Mouse (Mus musculus) intestine, embryonic 16.5 days (tissue): ENCODE measurements around the gene Gm20605. TPM values are rescaled to one million over a fixed set of nuclear protein-coding genes. Genes with fewer than 3 reads are reported as not detected.
A peak's percentile ranks its signal among the peaks of the same experiment; 100 is the strongest.
"Not testable (repeated sequence)": the region's sequence is repeated elsewhere in the genome, so short reads cannot be mapped to it uniquely, and the experiment has no call there.

Experiments used
- ATAC-seq: fragments of 200-750 bp; cut with Nextera tagmentation; 2 replicates; pipeline ENCODE4 v1.8.0; 2017; ENCODE audit warnings: moderate TSS enrichment, moderate library complexity
- H3K27ac ChIP-seq: fragments of 300-500 bp; sonication (generic); 2 replicates; pipeline ENCODE4 v1.5.1; 2014; ENCODE audit warnings: mild to moderate bottlenecking, low read length
- H3K27me3 ChIP-seq: fragments of 300-500 bp; sonication (generic); replicated peaks from 2 replicates; pipeline ENCODE4 v1.6.1; 2014; ENCODE audit warnings: low read length, control low read depth, mixed read lengths; ENCODE audit not compliant: control insufficient read depth, insufficient read depth
- H3K36me3 ChIP-seq: fragments of 300-500 bp; sonication (generic); 2 replicates; pipeline ENCODE4 v1.6.1; 2014; ENCODE audit warnings: low read length, control low read depth; ENCODE audit not compliant: control insufficient read depth, insufficient read depth
- H3K4me1 ChIP-seq: fragments of 300-500 bp; sonication (generic); 2 replicates; pipeline ENCODE4 v1.6.1; 2014; ENCODE audit warnings: low read length, control low read depth, mixed read lengths; ENCODE audit not compliant: control insufficient read depth, insufficient read depth
- H3K4me2 ChIP-seq: fragments of 300-500 bp; sonication (generic); 2 replicates; pipeline ENCODE4 v1.6.1; 2014; ENCODE audit warnings: low read depth, low read length, control low read depth
- H3K4me3 ChIP-seq: fragments of 300-500 bp; sonication (generic); 2 replicates; pipeline ENCODE4 v1.5.1; 2014; ENCODE audit warnings: mild to moderate bottlenecking, low read length
- H3K9ac ChIP-seq: fragments of 300-500 bp; sonication (generic); 2 replicates; pipeline ENCODE4 v1.6.1; 2014; ENCODE audit warnings: low read depth, low read length
- H3K9me3 ChIP-seq: fragments of 300-500 bp; sonication (generic); 2 replicates; pipeline ENCODE4 v1.6.1; 2016; ENCODE audit warnings: low read length, control low read depth; ENCODE audit not compliant: control insufficient read depth
- WGBS: fragments of 180-500 bp; shearing (Covaris S2); extraction: QIAGEN DNeasy Blood & Tissue Kit; methylation state at CpG from one replicate; pipeline ENCODE4 v1.1.7; 2014; 5-methylcytosine and 5-hydroxymethylcytosine counted together
- polyA plus RNA-seq: library from polyadenylated mRNA; unstranded; fragments of >200 nt; fragmentation: Nextera tagmentation; extraction: Ambion mirVana; gene quantifications from 2 replicates; pipeline ENCODE4 v1.2.1, GENCODE M21; 2015

Gm20605 gene
- polyA plus RNA-seq, 1 experiment from 2014 or later = 10.8 TPM

DNA sequence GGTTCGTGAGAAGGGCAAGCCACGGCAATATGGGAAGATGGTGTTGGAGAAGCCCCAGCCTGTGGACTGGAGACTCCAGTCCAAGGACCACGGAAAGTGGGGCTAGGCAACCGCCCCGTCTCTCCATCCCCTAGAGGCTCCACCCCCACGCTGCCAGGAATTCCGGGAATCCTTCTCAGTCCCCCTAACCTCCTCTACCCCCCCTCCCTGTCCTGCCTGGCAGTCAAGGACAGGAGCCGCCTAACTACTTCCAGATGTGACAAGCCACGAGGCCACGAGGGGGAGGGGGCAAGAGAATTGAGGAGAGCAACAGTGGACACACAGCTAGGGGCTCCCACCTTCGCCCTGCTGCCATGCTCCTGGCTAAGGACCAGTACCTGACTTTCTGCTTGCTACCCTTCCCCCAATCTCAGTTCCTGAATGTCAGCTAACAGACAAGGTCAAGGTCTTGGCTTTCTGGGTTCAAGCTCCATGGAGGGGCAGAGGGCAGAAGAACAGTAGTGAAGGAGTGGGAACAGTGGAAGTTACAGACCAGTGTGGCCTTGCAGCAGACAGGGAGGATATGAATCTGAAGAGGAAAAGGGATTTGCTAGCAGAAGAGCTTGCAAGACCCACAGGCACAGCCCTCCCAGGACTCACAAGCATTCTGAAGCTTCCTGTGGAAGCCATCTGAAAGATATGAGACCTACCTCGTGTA lies 18.3 kb upstream of the Gm20605 start:
- Histone ChIP-seq H3K9ac (peak overlapping the region; percentile 65), H3K36me3 (no peaks in the 10 kb centered on the region), H3K4me2 (peak overlapping the region; percentile 42), H3K27me3 (no peaks in the 10 kb centered on the region), H3K4me1 (peaks cover 43% of the 10 kb centered on the region), H3K9me3 (no peaks in the 10 kb centered on the region), H3K4me3 (peak overlapping the region; percentile 32), H3K27ac (peak overlapping the region; percentile 91)
- WGBS = 14% methylated on average over 12 of the region's 12 CpGs
- peak; percentile 24 for ATAC-seq

DNA sequence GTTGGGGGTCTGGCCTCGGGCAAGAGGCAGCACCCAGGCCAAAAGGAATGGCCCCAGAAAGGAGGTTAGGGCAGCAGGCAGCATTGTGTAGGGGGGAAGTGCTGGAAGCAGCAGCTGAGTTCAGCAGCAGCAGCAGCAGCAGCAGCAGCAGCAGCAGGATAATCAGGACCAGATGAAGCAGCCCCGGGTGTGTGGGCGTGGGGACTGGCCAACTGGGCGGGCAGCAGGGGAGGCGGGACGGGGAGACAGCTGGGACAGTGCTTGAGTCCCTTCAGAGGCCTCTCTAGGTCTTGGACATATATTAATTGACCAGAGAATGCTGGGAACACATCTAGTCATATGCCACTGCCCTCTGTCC lies 17.8 kb upstream of the Gm20605 start:
- ATAC-seq = peak; percentile 43
- Histone ChIP-seq H3K4me1 (peaks cover 43% of the 10 kb centered on the region), H3K27ac (peak overlapping the region; percentile 91), H3K27me3 (no peaks in the 10 kb centered on the region), H3K9me3 (no peaks in the 10 kb centered on the region), H3K36me3 (no peaks in the 10 kb centered on the region), H3K9ac (peak overlapping the region; percentile 65), H3K4me3 (peak overlapping the region; percentile 32), H3K4me2 (peak overlapping the region; percentile 42)
- WGBS = 9% methylated on average over 6 of the region's 6 CpGs

DNA sequence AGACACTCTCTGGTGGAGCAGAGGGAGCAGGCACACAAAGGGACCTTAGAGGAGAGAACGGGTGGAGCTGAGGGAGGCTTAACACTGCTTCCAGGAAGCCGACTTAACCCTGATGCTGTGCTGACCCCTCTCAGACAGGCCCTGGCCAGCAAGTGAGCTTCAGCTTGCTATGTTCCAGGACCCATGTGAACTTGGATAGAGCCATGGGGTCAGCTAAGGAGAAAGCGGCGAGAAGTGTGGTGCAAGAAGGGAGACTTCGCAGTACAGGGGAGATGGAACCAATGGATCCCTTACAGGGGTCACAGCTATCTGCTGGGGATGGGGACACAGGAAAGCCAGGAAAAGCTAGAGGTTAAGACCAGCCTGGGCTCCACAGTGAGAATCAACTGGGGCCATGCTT lies 15.9 kb upstream of the Gm20605 start:
- Histone ChIP-seq H3K4me3 (no peak overlapping the region), H3K9me3 (no peaks in the 10 kb centered on the region), H3K27ac (peak overlapping the region; percentile 82), H3K36me3 (no peaks in the 10 kb centered on the region), H3K9ac (peak overlapping the region; percentile 27), H3K4me2 (peak overlapping the region; percentile 11; the same call in 1 of the 2 replicates), H3K27me3 (no peaks in the 10 kb centered on the region), H3K4me1 (peaks cover 43% of the 10 kb centered on the region)
- WGBS = 75% methylated on average over 5 of the region's 5 CpGs
- peak; percentile 5; the same call in 1 of the 2 replicates for ATAC-seq

DNA sequence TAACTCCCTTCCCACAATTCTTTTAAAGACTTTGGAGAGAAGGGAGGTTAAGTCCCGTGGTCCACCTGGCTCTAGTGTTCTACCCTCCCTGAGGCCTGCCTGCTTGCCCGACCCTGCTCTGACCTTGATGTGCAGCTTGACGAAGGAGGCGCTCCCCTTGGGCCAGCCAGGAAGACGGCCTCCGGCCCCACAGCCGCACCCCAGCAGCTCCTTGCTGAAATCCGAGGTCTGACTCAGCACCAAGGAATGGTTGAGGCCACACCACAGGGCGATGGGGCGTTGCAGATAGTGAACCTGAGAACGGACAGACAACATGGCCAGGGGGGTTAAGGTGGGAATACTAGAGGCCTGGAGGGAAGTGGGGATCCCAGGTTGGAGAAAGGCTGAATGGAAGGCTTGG lies 15.4 kb upstream of the Gm20605 start, which contains the start of gene Pcolce:
Gene Pcolce, minus strand, starts transcription at position 235 of the 400 bp plus-strand sequence.
- H3K4me3 ChIP-seq = no peak within 1 kb of the TSS
- H3K4me2 ChIP-seq = peak within 1 kb of the TSS; percentile 11; the same call in 1 of the 2 replicates
- no peaks in the 10 kb centered on the region for H3K9me3 ChIP-seq
- peak; percentile 83 for ATAC-seq
- H3K4me1 ChIP-seq = peaks cover 40% of the 10 kb centered on the region
- H3K36me3 ChIP-seq = no peaks in the 10 kb centered on the region
- 35% methylated on average over 11 of the region's 11 CpGs for WGBS
- H3K27ac ChIP-seq = peak within 1 kb of the TSS; percentile 82
- no peaks in the 10 kb centered on the region for H3K27me3 ChIP-seq
- H3K9ac ChIP-seq = peak within 1 kb of the TSS; percentile 27

DNA sequence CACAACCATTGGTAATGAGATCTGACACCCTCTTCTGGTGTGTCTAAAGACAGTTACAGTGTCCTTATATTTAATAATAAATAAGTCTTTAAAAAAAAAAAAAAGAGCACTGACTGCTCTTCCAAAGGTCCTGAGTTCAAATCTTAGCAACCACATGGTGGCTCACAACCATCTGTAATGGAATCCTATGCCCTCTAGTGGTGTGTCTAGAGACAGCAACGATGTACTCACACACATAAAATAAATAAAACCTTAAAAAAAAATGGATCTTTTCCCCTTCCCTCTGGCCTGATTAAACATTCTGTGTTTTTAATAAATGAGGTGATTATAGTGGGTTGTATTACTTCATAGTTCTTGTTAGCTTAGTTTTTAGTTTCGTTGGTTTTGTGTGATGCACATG lies 14.1 kb upstream of the Gm20605 start:
- not testable (repeated sequence) for H3K36me3 ChIP-seq, H3K4me2 ChIP-seq, H3K9me3 ChIP-seq, H3K9ac ChIP-seq, H3K4me3 ChIP-seq, H3K27ac ChIP-seq, H3K27me3 ChIP-seq, ATAC-seq
- 85% methylated on average over 2 of the region's 2 CpGs for WGBS
- peaks cover 28% of the 10 kb centered on the region for H3K4me1 ChIP-seq

DNA sequence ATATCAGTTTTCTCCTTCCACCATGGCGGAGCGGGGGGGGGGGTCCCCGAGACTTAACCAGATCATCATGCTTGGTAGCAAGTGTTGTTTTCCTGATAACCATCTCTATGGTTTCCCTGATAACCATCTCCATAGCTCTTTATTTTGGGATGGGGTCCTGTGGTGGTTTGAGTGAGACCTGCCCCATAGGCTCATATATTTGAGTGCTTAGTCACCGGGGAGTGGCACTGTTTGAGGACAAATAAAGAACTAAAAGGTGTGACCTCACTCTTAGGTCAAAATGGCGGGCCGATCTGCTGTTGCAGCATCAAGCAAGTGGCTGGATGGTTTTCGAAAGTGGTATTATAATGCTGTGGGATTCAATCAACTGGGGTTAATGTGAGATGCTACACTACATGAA lies 13.6 kb upstream of the Gm20605 start:
- Histone ChIP-seq H3K4me3 (no peak overlapping the region), H3K4me1 (peaks cover 24% of the 10 kb centered on the region), H3K9ac (no peak overlapping the region), H3K36me3 (no peaks in the 10 kb centered on the region), H3K9me3 (no peaks in the 10 kb centered on the region), H3K27me3 (no peaks in the 10 kb centered on the region), H3K4me2 (no peak overlapping the region), H3K27ac (no peak overlapping the region)
- WGBS = 80% methylated on average over 7 of the region's 7 CpGs
- no peak for ATAC-seq

DNA sequence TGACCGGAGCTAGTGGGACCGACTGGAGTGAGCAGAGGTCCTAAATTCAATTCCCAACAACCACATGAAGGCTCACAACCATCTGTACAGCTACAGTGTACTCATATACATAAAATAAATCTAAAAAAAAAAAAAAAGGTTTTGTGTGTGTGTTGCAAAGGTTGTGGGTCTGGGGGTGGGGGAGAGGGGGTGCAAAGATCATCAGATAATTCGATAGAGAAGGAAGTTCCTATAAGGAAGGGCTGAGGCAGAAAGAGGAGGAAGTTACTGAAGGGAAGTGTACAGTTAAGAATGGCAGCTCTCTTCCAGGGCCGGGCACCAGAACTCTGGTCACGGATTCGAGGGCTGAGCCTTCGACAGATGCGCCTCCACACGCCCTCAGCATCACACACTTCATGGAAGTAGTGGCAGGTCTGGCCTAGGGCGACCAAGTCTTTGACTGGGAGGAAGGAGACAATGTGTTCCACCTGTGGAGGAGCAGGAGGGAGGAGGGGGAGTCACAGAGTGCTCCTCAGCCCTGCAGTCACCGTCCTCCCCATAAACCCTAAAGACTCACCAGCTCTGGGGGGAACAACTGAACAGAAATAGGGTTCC lies 4.9 kb upstream of the Gm20605 start:
- no peak for ATAC-seq
- WGBS = 80% methylated on average over 11 of the region's 11 CpGs
- H3K9me3 ChIP-seq = no peaks in the 10 kb centered on the region
- no peaks in the 10 kb centered on the region for H3K36me3 ChIP-seq
- peaks cover 14% of the 10 kb centered on the region for H3K4me1 ChIP-seq
- no peaks in the 10 kb centered on the region for H3K27me3 ChIP-seq
- H3K4me3 ChIP-seq = no peak overlapping the region
- no peak overlapping the region for H3K27ac ChIP-seq
- no peak overlapping the region for H3K4me2 ChIP-seq
- H3K9ac ChIP-seq = no peak overlapping the region

DNA sequence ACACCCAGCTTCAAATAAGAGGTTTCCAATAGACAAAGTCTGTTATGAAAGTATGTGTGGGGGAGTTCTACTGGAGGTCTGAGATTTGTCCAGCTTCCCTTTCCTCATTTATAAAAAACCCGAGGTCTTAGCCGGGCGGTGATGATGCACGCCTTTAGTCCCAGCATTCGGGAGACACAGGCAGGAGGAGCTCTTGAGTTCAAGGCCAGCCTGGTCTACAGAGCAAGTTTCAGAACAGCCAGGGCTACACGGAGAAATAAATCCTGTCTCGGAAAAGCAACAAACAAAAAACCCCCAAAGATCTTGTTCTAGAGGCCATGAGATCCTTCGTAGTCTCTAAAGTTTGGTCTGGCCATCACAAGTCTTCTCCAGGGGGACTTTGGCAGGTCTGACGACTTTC lies 984 bp upstream of the Gm20605 start:
- H3K9ac ChIP-seq = peak overlapping the region; percentile 83
- H3K36me3 ChIP-seq = no peaks in the 10 kb centered on the region
- 2% methylated on average over 9 of the region's 9 CpGs for WGBS
- peak overlapping the region; percentile 94 for H3K27ac ChIP-seq
- H3K9me3 ChIP-seq = no peaks in the 10 kb centered on the region
- no peaks in the 10 kb centered on the region for H3K27me3 ChIP-seq
- ATAC-seq = no peak
- H3K4me2 ChIP-seq = peak overlapping the region; percentile 84
- peaks cover 43% of the 10 kb centered on the region for H3K4me1 ChIP-seq
- H3K4me3 ChIP-seq = peak overlapping the region; percentile 67

DNA sequence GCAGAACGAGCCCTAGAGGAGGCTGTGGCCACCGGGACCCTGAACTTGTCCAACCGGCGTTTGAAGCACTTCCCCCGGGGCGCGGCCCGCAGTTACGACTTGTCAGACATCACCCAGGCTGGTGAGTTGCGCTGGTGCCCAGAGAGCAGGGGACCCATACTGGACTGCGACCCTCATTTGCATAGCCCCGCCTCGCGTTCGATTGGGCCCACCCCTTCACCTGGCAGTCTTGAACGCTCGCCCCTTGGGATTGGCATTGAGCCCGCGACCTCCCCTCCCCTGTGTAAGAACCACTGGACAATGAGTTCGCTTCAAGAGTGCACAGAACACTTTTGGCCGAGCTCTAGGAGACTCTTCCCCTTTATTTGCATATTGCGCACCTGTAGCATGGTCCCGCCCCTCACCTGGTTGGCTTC lies 339 bp downstream of the Gm20605 start:
- WGBS = under 1% methylated on average over 23 of the region's 23 CpGs
- no peaks in the 10 kb centered on the region for H3K27me3 ChIP-seq
- ATAC-seq = peak; percentile 57
- H3K27ac ChIP-seq = peak overlapping the region; percentile 99
- H3K4me1 ChIP-seq = peaks cover 47% of the 10 kb centered on the region
- H3K9ac ChIP-seq = peak overlapping the region; percentile 91
- H3K36me3 ChIP-seq = peaks cover 6% of the 10 kb centered on the region; the same call in 1 of the 2 replicates
- H3K9me3 ChIP-seq = no peaks in the 10 kb centered on the region
- peak overlapping the region; percentile 86 for H3K4me3 ChIP-seq
- H3K4me2 ChIP-seq = peak overlapping the region; percentile 84
